Mouse (Mus musculus): ENCODE results near the gene Spata31d1a.
"Not testable (repeated sequence)": the region's sequence is repeated elsewhere in the genome, so short reads cannot be mapped to it uniquely, and the experiment has no call there.

The Spata31d1a gene

DNA sequence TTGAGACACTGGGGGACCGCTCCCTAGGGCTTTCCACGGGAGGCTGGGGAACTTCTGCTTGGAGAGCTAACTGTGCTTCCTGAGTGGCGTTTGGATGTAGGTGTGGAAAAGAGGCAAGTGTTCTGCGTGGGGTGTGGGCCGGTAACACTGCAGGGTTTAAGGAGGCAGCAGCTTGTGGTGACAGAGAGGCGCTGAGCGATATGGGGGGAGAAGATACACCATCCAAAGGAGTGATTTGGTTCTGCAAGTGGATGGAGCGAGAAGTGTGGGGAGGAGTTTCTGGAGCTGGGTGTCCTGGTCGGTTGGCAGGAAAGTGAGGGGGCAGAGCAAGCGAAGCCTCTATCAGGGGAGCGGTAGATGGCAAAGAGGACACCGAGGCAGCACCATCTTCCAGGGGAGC, 6.6 kb downstream of the Spata31d1a start:
- no peak for DNase-seq (ENCODE audit: low spot score in 2 of 2)

GRCm38 (mm10) chr13:59700137-59700536, 10.0 kb downstream of the Spata31d1a start:
- not testable (repeated sequence) for DNase-seq (ENCODE audit: low spot score in 2 of 2)

- no peak for DNase-seq (ENCODE audit: low spot score in 2 of 2)
Observed at GRCm38 (mm10) chr13:59699131-59699530, 11.0 kb downstream of the Spata31d1a start.

DNA sequence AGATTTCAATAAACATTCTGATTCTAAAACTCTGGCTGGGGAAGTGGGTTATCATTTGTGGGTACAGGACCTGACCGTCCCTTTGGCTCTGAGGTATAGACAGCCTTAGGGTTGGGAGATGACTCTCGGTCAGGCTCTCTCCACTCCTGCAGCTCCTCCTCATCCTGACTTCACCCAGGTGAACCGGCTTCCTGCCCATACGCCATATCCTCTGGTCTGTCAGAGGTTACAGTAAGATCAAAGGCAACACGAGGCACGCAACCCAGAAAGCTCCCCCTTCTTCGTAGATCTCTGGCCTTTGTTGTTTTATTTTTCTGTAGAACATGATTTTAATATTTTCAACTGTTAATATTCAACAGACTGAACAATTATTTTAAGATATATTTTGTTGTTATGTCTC, 14.3 kb downstream of the Spata31d1a start:
- no peak for DNase-seq (ENCODE audit: low spot score in 2 of 2)

DNA sequence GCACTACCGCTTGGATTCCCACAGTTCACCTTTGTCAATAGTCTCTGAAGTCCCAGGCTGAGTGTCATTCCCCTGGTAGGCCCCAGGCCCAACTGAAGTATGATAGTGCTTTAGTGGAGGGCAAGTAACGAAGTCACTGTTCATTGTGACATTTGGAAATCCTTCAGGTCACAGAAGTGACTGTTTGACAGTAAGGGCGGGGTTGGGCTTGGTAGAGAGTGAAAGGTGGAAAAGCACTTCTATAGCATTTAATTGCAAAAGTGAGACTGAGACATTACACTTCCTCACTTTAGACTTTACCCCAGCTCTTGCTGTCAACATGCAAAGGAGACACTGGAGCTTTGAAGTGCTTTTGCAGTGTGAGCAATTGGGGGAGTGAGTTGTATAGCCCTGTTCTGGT, 16.1 kb downstream of the Spata31d1a start, which contains the start of gene 4921517D22Rik:
4921517D22Rik (minus strand) TSS at position 101 of the 400 bp plus-strand sequence.
- no peak for DNase-seq (ENCODE audit: low spot score in 2 of 2)

DNA sequence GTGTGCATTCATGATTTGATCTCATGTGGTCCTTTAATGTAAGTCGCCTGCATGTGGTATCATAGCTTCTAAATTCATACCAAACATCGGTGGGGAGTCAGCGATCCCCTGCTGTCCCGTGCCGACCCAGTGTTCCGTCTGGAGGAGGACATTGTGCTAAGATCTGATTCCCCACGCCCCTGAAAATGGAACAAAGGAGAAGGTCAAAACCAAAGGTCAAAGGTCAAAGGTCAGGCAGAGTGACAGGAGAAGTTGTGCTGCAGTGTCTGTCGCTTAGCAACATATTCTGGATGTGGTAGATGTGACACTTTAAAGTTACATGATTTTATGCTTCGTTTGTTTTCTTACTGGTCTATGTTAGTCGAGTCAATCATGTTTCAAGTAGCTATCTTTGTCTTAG, 18.7 kb downstream of the Spata31d1a start:
- no peak for DNase-seq (ENCODE audit: low spot score in 2 of 2)

DNA sequence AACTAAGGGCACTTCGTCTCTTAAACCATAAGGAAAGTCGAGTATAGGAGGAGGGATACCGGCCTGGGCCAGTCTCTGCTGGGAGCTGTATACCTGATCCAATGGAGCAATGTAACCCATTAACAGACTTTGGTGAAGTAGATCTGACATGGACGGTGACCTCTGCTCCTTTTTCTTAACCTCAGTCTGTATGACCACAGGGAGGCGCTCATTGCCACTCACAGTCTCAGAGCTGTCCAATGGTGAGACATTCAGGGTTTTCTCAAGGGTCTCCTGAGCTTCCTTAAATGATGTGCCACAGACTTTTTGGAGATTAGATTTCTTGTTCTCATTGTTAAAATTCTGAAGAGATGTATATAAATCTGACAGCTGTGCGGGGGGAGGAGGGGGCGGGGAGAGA, 19.6 kb downstream of the Spata31d1a start:
- no peak for DNase-seq (ENCODE audit: low spot score in 2 of 2)

DNA sequence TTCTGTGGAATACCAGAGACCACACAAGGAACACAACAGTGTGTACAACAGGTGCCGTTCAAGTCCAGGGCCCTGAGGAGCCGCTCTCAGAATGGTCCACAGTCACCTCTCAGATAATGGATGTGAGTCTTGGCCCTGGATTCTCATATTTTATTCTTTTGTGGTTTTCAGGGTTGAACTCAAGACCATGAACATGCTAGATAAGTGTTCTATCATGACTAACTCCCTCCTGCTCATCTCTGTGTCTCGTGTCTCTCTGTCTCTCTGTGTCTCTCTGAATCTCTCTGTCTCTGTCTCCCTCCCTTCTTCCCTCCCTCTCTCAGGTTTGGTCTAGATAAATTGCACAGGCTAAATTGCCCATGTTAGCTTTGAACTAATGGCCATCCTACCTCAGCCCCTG, 20.3 kb downstream of the Spata31d1a start:
- DNase-seq (ENCODE audit: low spot score in 2 of 2), result no peak

GRCm38 (mm10) chr13:59689313-59689712, 20.8 kb downstream of the Spata31d1a start:
- no peak for DNase-seq (ENCODE audit: low spot score in 2 of 2)

DNA sequence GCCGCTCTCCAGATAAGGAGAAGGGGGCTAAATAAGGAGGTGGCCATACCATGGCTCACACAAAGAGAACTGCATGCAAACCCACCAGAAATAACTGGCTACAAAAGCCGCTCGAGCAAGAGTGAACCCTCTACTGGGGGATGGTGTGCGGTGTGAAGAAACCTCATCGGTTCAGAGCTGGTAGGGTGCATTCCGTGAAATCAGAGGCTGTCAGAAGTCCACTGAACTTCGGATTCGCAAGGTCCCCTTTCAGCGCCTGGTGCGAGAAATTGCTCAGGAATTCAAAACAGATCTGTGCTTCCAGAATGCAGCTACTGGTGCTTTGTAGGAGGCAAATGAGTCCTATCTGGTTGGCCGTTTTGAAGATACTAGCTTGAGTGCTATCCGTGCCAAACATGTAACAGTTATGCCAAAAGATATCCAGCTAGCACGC, 21.8 kb downstream of the Spata31d1a start:
- no peak for DNase-seq (ENCODE audit: low spot score in 2 of 2)

- DNase-seq (ENCODE audit: low spot score in 2 of 2), result no peak
Observed at GRCm38 (mm10) chr13:59685236-59685635, 24.9 kb downstream of the Spata31d1a start.

- DNase-seq (ENCODE audit: low spot score in 2 of 2), result no peak
Observed at GRCm38 (mm10) chr13:59682629-59683028, 27.5 kb downstream of the Spata31d1a start.

- DNase-seq (ENCODE audit: low spot score in 2 of 2), result no peak
Observed at GRCm38 (mm10) chr13:59679908-59680307, 30.2 kb downstream of the Spata31d1a start.

DNA sequence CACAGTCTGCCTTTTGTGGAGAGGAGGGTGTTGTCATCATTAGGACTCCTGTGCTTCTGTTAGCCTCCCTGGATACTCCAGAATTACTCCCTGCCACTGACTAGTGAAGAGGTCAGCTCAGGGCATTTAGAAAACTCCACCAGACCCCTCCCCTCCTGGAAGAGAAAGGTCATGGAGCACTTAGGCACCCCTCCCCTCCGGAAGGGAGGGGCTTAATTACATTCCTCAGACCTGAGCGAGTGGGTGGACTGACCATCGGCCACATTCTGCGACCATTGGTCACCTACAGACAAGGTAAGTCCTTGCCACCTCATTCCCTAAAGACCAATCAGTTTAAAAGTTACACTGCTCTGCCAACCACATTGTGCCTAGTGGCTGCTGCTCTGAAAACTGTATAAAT, 30.8 kb downstream of the Spata31d1a start:
- no peak for DNase-seq (ENCODE audit: low spot score in 2 of 2)

DNA sequence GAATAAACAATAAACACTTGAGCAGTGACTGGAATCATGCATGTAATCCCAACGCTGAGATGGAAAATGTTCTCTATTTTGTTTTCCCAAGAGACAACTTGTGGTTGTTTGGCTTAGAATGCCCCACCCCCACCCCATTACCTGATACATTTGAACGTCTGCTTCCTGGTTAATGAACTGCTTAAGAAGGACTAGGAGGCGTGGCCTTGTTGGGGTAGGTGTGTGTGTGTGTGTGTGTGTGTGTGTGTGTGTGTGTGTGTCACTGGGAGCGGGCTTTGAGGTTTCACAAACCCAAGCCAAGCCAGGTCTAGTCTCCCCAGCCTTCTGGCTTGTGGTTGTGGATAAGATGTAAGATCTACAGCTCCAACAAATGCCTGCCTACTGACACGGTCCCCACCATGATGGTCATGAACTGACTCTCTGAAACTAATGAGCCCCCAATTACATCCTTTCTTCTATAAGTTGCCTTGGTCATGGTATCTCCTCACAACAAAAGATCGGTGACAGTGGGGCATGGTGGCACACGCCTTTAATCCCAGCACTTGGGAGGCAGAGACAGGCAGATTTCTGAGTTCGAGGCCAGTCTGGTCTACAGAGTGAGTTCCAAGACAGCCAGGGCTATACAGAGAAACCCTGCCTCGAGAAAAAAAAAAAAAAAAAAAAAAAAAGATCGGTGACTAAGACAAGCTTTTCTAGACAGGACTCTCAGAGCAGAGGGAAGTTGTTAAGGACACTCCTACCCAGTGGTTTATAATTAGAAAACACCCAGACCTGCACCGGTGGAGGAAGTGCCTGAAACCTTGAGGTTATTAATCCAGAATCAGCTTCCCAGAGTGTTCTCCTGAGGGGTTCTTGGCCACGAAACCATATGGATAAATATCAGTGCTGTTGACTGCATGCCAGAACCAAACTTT, 33.6 kb downstream of the Spata31d1a start:
- DNase-seq (ENCODE audit: low spot score in 2 of 2), result no peak

GRCm38 (mm10) chr13:59675151-59676011, 34.7 kb downstream of the Spata31d1a start, which contains the start of gene Golm1:
Gene Golm1, minus strand, starts transcription at chr13:59675811.
- DNase-seq (ENCODE audit: low spot score in 2 of 2), result peak; percentile 72 to 87

DNA sequence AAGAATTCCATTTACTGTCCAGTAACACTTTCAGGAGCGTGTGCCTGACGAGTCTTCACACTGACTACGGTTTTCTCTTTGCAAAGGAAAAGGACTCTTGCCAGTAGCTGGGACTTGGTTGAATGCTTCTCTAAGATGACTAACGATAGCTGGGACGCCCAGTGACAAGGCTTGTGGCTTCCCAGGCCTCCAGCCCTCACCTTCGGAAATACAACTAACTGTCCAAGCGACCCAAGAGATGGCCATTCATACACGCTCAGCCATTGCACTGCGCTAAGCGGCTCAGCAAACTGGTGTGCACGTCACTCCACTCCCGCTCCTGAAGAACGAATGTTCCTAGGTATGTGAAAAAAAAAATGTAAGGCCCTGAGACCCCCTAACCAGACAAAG, 35.4 kb downstream of the Spata31d1a start:
- DNase-seq (ENCODE audit: low spot score in 2 of 2), result peak in 1 of 2 experiments; percentile 72

DNA sequence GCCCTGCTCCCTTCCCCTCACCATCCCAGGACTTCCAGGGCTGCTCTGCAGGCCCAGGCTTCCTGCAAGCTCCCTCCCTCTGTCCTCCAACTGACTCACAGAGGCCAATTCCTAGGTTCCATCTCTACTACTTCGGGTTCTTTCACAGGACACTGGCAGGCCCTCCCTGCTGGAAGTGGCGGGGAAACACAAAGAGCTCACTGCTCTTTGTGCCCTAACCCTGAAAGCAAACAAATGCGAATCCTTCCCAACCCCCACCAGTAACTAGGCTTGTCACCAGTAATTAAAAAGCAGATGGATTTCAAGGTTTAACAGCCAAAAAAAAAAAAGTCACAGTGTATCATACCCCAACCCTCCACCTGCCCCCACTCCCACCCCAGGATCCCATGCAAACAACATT, 35.9 kb downstream of the Spata31d1a start:
- no peak for DNase-seq (ENCODE audit: low spot score in 2 of 2)

DNA sequence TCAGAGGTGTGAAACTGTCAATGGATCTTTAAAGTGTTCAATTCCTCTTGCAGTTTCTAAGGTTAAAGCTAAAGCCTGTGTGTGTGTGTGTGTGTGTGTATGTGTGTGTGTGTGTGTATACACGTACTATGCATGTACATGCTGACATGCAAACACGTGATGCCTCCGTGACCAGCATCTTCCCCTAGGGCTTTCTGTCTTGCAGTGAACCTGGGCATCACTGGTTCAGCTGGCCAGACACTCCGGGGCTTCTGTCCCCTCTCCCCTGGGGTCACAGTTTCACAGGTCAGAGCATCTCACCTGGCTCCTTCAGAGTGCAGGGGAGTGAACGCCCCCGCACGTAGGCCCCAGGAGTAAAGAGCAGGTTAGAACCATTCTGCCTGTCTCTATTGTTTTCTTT, 36.5 kb downstream of the Spata31d1a start:
- DNase-seq (ENCODE audit: low spot score in 2 of 2), result no peak

GRCm38 (mm10) chr13:59672248-59672647, 37.9 kb downstream of the Spata31d1a start:
- DNase-seq (ENCODE audit: low spot score in 2 of 2), result no peak

GRCm38 (mm10) chr13:59671521-59671920, 38.6 kb downstream of the Spata31d1a start:
- DNase-seq (ENCODE audit: low spot score in 2 of 2), result no peak

- DNase-seq (ENCODE audit: low spot score in 2 of 2), result no peak
Observed at GRCm38 (mm10) chr13:59669946-59670345, 40.2 kb downstream of the Spata31d1a start.
